Mouse (Mus musculus) retina, embryonic 14.5 days (tissue): ENCODE measurements around the gene Kifc1.
"Not testable (repeated sequence)": the region's sequence is repeated elsewhere in the genome, so short reads cannot be mapped to it uniquely, and the experiment has no call there.

Experiments used
- DNase-seq: peaks from one replicate; pipeline ENCODE4 v3.0.0-alpha.2; 2015; ENCODE audit warnings: low spot score

The Kifc1 gene

GRCm38 (mm10) chr17:33901653-33902052, 11.2 kb upstream of the Kifc1 start:
- no peak for DNase-seq

GRCm38 (mm10) chr17:33900989-33901314, 10.5 kb upstream of the Kifc1 start:
- no peak for DNase-seq

- no peak for DNase-seq
These were observed 10.0 kb upstream of the Kifc1 start for GRCm38 (mm10) chr17:33900281-33900988.

DNA sequence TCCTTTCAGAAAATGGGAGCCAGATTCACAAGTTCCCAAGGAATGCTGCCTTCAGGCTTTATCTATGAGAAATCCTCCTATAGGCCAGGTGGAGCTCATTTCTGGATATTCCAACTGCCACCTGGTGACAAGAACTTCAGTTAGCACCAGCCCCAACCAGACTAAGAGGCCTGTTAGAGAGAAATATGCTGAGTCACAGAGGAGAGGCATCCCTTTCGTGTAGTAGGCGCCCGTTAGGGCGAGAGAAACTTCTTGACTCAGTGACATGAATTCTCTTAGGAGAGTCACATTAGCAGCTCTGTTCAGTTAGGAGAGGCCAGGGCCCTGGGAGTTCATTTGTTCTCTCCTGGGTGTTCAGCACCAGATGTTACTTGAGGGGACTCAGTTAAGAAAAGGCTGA, 9.2 kb upstream of the Kifc1 start:
- DNase-seq: no peak

GRCm38 (mm10) chr17:33898193-33898592, 7.7 kb upstream of the Kifc1 start:
- DNase-seq: not testable (repeated sequence)

DNA sequence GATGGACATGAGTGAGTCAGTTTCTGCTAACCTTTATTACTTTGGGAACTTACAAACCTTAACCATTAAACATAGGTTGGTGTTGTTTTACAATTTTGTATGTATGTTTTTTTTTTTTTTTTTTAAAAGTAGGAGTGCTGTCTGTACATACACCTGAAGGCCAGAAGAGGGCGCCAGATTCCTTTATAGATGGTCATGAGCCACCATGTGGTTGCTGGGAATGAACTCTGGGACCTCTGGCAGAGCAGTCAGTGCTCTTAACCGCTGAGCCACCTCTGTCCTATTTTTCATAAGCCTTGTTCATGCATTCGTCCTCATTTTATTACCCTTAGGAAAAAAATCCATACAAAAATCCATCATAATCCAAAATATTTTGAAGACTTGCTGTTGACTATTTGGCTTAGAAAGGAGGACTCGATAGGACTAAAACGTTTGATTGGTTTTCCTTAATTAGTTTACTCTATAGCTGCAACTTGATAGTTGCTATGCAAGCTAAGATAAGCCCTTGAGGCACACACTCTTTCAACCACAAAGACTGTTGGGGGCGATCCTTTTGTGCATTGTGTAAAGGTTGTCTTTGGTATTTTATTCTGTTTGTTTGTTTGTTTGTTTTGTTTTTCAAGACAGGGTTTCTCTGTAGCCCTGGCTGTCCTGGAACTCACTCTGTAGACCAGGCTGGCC, 6.8 kb upstream of the Kifc1 start:
- peak; percentile 79 for DNase-seq

DNA sequence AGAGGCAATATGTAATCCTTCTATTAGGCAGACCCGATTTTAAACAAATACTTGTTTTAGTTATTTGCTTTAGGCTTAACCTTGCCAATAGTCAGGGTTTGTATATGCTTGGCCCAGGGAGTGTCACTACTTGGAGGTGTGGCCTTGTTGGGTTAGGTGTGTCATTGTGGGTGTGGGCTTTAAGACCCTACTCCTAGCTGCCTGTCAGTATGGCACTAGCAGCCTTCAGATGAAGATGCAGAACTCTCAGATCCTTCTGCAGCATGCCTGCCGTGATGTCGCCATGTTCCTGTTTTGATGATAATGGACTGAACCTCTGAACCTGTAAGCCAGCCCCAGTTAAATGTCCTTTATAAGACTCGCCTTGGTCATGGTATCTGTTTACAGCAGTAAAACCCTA, 2.5 kb upstream of the Kifc1 start:
- DNase-seq: not testable (repeated sequence)

DNA sequence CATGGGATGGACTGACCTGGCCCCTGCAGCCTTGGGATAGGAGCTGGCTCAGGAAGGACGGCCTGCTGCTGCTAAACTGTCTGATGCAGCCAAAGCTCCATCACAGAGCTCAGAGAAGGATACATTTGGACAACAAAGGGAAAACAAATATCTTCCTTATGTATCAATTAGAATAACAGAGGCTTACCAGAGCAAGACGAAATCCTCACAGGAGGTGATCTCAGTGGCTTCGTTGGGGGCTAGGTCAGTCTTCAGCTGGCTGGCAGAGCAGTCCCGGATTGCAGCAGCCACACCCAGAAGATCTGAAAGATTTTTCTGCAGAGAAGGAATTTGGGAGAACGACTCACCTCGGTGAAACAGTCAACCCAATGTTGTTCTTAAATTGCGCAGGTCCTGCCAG, 2.0 kb upstream of the Kifc1 start:
- no peak for DNase-seq

GRCm38 (mm10) chr17:33891892-33892291, 1.4 kb upstream of the Kifc1 start:
- DNase-seq: not testable (repeated sequence)

- DNase-seq: no peak
These were observed 896 bp upstream of the Kifc1 start for GRCm38 (mm10) chr17:33891357-33891756.

DNA sequence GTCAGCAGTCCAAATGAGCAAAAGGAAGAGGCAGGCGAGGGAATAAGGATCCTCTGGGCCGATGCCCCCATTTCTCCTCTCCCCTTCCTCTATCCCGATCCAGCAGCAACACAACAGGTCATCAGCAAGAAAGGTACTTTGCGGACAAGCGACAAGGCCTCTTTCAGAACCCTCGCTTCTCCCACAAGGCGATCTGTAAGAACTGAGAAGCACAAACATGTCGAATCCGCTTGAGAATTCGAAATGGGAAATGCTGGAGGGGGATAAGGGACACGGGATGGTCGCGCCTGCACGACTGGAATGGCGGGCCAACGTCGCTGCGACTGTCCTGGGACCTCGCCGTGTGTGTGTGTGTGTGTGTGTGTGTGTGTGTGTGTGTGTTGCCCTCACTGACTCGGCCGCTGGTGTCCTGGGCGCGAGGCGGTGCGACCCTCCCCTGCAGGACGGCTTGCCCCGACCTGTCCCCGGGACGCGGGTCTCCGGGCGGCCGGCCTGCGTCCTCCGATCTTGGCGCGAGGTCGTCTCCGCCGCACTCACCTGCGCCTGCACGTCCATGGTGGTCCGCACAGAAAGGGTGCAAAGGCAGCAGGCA, 424 bp downstream of the Kifc1 start:
- not testable (repeated sequence) for DNase-seq

DNA sequence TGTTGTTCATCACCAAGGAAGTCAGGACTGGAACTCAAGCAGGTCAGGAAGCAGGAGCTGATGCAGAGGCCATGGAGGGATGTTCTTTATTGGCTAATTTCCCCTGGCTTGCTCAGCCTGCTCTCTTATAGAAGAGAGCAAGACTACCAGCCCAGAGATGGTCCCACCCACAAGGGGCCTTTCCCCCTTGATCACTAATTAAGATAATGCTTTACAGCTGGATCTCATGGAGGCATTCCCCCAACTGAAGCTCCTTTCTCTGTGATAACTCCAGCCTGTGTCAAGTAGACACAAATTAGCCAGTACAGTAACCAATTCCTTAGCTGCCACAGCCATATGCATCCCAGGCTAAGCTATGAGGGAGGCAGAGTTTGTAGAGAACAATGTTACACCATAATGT, 2.2 kb downstream of the Kifc1 start:
- DNase-seq: not testable (repeated sequence)

DNA sequence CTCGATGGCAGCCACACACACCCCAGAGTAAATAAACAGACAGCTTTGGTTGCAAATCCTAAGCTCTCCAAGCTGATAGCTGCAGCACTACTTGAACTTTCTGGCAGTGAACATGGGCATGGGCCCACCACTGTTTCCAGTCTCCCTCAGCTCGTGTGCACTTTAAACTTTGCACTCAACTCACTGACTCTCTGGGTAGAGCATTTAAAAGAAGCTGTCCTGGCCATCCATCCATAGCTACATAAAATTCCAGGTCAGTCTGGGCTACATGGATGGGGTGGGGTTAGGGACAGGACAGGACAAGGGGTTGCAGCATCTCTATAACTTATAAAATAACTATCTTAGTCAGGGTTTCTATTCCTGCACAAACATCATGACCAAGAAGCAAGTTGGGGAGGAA, 2.7 kb downstream of the Kifc1 start:
- not testable (repeated sequence) for DNase-seq

DNA sequence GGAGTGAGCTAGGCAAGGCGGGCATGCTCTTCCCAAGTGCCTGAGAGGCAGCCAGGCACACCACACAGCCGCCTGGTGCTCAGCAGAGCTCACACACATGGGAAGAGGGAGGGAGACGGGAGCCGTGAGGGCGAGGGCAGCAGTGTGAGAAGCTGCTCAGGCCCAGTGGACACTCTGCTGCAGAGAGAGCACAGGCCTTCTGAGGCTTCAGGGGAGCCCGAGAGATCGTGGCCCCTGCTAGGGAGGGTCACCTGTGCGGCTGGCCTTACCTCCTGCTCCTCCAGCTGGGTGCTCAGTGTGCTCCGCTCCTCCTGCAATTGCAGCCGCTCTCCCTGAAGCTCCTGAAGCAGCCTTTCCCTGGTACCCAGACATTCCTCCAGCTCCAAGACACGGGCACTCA, 6.1 kb downstream of the Kifc1 start:
- not testable (repeated sequence) for DNase-seq

GRCm38 (mm10) chr17:33875797-33876196, 14.7 kb downstream of the Kifc1 start:
- peak; percentile 26 for DNase-seq

DNA sequence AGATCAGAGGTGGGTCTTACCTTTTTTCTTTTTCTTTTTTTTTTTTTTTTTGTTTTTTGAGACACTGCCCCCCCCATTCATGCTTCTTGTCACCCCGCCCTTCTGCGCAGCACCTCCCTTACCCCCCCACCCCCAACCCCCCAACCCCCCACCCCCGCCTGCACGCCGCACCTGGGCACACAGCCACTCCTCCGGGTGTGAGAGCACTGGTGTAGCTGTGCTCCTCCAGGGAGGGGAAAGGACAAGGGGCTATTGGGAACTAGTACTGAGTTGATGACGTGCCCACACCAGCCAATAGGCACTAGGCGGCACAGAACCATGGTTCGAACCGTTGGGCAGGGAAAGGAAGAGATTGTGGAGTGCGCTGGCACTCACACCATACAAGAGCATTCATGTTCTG, 16.1 kb downstream of the Kifc1 start:
- DNase-seq: peak; percentile 14

GRCm38 (mm10) chr17:33873537-33873936, 16.9 kb downstream of the Kifc1 start, which contains the start of gene Gm7029:
TSS of gene Gm7029 (plus strand) at chr17:33873837.
- not testable (repeated sequence) for DNase-seq

DNA sequence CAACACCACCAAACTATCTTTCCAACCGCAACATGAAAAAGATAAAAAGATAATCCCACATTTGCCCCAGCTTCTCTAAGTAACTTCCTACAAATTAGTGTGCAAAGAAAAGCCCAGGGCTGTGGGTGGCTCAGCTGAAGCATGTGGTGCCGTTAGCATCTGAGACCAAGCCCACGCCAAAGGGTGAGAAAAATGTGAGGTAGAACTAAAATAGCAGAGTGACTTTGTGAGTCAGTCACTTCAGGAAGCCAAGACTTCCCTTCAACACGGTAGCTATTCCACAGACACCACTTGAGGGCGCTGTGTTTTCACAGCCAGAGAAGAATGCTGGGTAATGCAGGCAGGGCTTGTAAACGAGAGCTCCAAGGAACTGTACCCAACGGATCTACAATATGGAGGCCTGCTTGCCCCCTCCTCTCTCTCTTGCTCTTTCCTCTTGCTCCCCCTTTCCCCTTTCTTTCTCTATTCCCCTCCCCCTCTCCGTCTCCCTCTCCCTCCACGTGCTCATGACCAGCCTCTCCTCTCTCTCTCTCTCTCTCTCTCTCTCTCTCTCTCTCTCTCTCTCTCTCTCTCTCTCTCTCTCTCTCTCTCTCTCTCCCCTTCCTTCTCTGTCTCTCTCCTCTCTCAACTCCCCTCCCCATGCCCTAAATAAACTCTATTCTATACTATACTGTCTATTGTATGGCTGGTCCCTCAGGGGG, 25.0 kb downstream of the Kifc1 start:
- DNase-seq: peak; percentile 45

GRCm38 (mm10) chr17:33857816-33858215, 32.6 kb downstream of the Kifc1 start:
- no peak for DNase-seq

GRCm38 (mm10) chr17:33851331-33851730, 39.1 kb downstream of the Kifc1 start:
- no peak for DNase-seq

GRCm38 (mm10) chr17:33848139-33848538, 42.3 kb downstream of the Kifc1 start:
- no peak for DNase-seq

DNA sequence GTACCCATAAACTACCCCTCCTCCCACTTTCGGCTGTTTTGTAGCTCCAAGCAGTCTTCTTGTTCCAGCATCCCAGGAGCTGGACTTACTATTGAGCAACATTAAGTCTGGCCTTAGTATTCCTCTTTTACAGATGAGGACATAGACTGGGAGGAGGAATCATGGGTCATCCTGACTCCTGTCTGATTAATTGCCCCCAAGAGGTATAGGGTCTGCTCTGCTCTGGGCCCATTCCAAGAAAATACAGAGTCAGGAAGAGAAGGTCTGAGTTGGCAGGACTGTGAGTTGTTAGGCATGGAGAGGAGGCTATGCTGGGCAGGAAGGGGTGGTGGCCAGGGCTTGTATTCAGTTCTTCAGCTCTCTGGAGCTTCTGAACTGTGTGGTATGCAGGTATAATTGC, 46.3 kb downstream of the Kifc1 start:
- DNase-seq: no peak
